Mouse (Mus musculus) C2C12 (cell line): ENCODE results near the gene Ppp6r3.

Source experiments
- CEBPB ChIP-seq: IDR thresholded peaks from one replicate; pipeline ENCODE4 v1.6.1; 2011; ENCODE audit warnings: low read depth, mild to moderate bottlenecking, control low read depth, moderate library complexity
- CTCF ChIP-seq: IDR thresholded peaks from one replicate; pipeline ENCODE4 v1.5.1; 2011; ENCODE audit not compliant: control insufficient read depth, insufficient read depth, insufficient read length
- MAX ChIP-seq: IDR thresholded peaks from one replicate; pipeline ENCODE4 v1.6.1; 2011; ENCODE audit warnings: mild to moderate bottlenecking, control low read depth
- MYOG ChIP-seq: IDR thresholded peaks from one replicate; pipeline ENCODE4 v1.6.1; 2011; ENCODE audit not compliant: control insufficient read depth, insufficient read length; ENCODE audit errors: extremely low read depth

- TF ChIP-seq CTCF (no peak), MAX (no peak), CEBPB (no peak), MYOG (no peak)
These were observed 143.6 kb downstream of the Ppp6r3 start for GRCm38 (mm10) chr19:3431969-3432368.
